Mouse (Mus musculus) heart, embryonic 10.5 days (tissue): ENCODE measurements around the gene Zbtb17. TPM values are rescaled to one million over a fixed set of nuclear protein-coding genes. Genes with fewer than 3 reads are reported as not detected.

Experiments
- polyA plus RNA-seq: library from polyadenylated mRNA; unstranded; fragments of >200 nt; fragmentation: Nextera tagmentation; extraction: Ambion mirVana; gene quantifications from 2 replicates; pipeline ENCODE4 v1.2.1, GENCODE M21; 2016

Gene Zbtb17
- polyA plus RNA-seq, 1 experiment from 2014 or later = 33.7 TPM

Other genes starting within 250 kb of the Zbtb17 start
- 2.6 and 4.0 TPM in 2 replicates for gene Rsg1, start 230.7 kb upstream of the Zbtb17 start, polyA plus RNA-seq
- 1.2 and 3.7 TPM in 2 replicates for gene Arhgef19, start 205.2 kb upstream of the Zbtb17 start, polyA plus RNA-seq
- 5.2 and 6.3 TPM in 2 replicates for gene Epha2, start 143.4 kb upstream of the Zbtb17 start, polyA plus RNA-seq
- gene Fam131c, start 76.4 kb upstream of the Zbtb17 start, polyA plus RNA-seq = 0.62 and 1.2 TPM in 2 replicates
- gene Clcnka, start 45.9 kb upstream of the Zbtb17 start, polyA plus RNA-seq = 0.11 and 0.44 TPM in 2 replicates
- 0.93 and 1.3 TPM in 2 replicates for gene Clcnkb, start 28.6 kb upstream of the Zbtb17 start, polyA plus RNA-seq
- 61.5 and 132 TPM in 2 replicates for gene Hspb7, start 23.9 kb upstream of the Zbtb17 start, polyA plus RNA-seq
- gene Srarp, start 8.5 kb upstream of the Zbtb17 start, polyA plus RNA-seq = not detected in 2 replicates
- 6.0 and 8.4 TPM in 2 replicates for gene Spen, start 93.9 kb downstream of the Zbtb17 start, polyA plus RNA-seq
- gene Fblim1, start 161.4 kb downstream of the Zbtb17 start, polyA plus RNA-seq = 61.9 and 62.7 TPM in 2 replicates
- 0.96 and 2.4 TPM in 2 replicates for gene Tmem82, start 174.0 kb downstream of the Zbtb17 start, polyA plus RNA-seq
- gene Slc25a34, start 179.2 kb downstream of the Zbtb17 start, polyA plus RNA-seq = 0.20 and 0.34 TPM in 2 replicates
- 4.1 and 5.4 TPM in 2 replicates for gene Plekhm2, start 220.2 kb downstream of the Zbtb17 start, polyA plus RNA-seq
- 3.1 and 4.4 TPM in 2 replicates for gene Rsc1a1, start 240.9 kb downstream of the Zbtb17 start, polyA plus RNA-seq